Mouse (Mus musculus) adrenal gland, adult 8-10 months (tissue): Measurements from ENCODE around the gene Tax1bp3. TPM values are rescaled to one million over a fixed set of nuclear protein-coding genes. Genes with fewer than 3 reads are reported as not detected.

Experiments
- DNase-seq: peaks from one replicate; pipeline ENCODE4 v3.0.0; 2022
- total RNA-seq, 4 experiments: library from RNA; stranded (reverse); gene quantifications; 2 replicates each; pipeline ENCODE4 v1.2.4; 2022

Gene Tax1bp3
- total RNA-seq, 4 experiments from 2014 or later = 61.0 to 105 (median 84.6) TPM

- no peak for DNase-seq
These were observed 697 bp upstream of the Tax1bp3 start for GRCm38 (mm10) chr11:73176186-73176585.

- peak; percentile 76 for DNase-seq
These were observed 609 bp downstream of the Tax1bp3 start for GRCm38 (mm10) chr11:73177509-73177875.

GRCm38 (mm10) chr11:73177895-73178294 is 1.0 kb downstream of the Tax1bp3 start:
- DNase-seq = no peak

GRCm38 (mm10) chr11:73185872-73186615 is 9.2 kb downstream of the Tax1bp3 start:
- no peak for DNase-seq

GRCm38 (mm10) chr11:73187231-73187630 is 10.3 kb downstream of the Tax1bp3 start:
- DNase-seq = no peak

GRCm38 (mm10) chr11:73193047-73193446 is 16.2 kb downstream of the Tax1bp3 start:
- DNase-seq = no peak

- DNase-seq = no peak
These were observed 17.6 kb downstream of the Tax1bp3 start for GRCm38 (mm10) chr11:73194444-73194843.

- DNase-seq = no peak
These were observed 21.3 kb downstream of the Tax1bp3 start for GRCm38 (mm10) chr11:73198190-73198589.

GRCm38 (mm10) chr11:73198603-73199229 is 21.8 kb downstream of the Tax1bp3 start, which contains the start of gene Ctns:
Gene Ctns (minus strand): TSS chr11:73199042.
- DNase-seq = peak; percentile 86

- DNase-seq = peak; percentile 94
These were observed 22.4 kb downstream of the Tax1bp3 start, which contains the start of gene Shpk for GRCm38 (mm10) chr11:73199230-73199712. Gene Shpk (plus strand): TSS chr11:73199460.

- DNase-seq = no peak
These were observed 23.0 kb downstream of the Tax1bp3 start for GRCm38 (mm10) chr11:73199879-73200278.

- no peak for DNase-seq
These were observed 24.1 kb downstream of the Tax1bp3 start for GRCm38 (mm10) chr11:73201021-73201420.

- DNase-seq = no peak
These were observed 24.7 kb downstream of the Tax1bp3 start for GRCm38 (mm10) chr11:73201597-73201996.

- DNase-seq = no peak
These were observed 27.0 kb downstream of the Tax1bp3 start for GRCm38 (mm10) chr11:73203895-73204294.

GRCm38 (mm10) chr11:73205194-73205593 is 28.3 kb downstream of the Tax1bp3 start:
- DNase-seq = no peak

- no peak for DNase-seq
These were observed 30.7 kb downstream of the Tax1bp3 start for GRCm38 (mm10) chr11:73207621-73208020.

- no peak for DNase-seq
These were observed 37.1 kb downstream of the Tax1bp3 start for GRCm38 (mm10) chr11:73213956-73214355.

- no peak for DNase-seq
These were observed 42.8 kb downstream of the Tax1bp3 start for GRCm38 (mm10) chr11:73219671-73220070.

GRCm38 (mm10) chr11:73220651-73221050 is 43.8 kb downstream of the Tax1bp3 start:
- DNase-seq = no peak

- no peak for DNase-seq
These were observed 46.0 kb downstream of the Tax1bp3 start for GRCm38 (mm10) chr11:73222846-73223245.

- DNase-seq = peak; percentile 23
These were observed 47.1 kb downstream of the Tax1bp3 start for GRCm38 (mm10) chr11:73223966-73224365.

GRCm38 (mm10) chr11:73225856-73226255 is 49.0 kb downstream of the Tax1bp3 start:
- DNase-seq = no peak

- no peak for DNase-seq
These were observed 52.0 kb downstream of the Tax1bp3 start for GRCm38 (mm10) chr11:73228881-73229280.

- no peak for DNase-seq
These were observed 53.2 kb downstream of the Tax1bp3 start for GRCm38 (mm10) chr11:73230081-73230480.
